Mouse (Mus musculus) E14TG2a.4 (cell line): ENCODE data around the gene Cog5.

Experiments
- H3K27me3 ChIP-seq: 2 replicates; pipeline ENCODE4 v1.6.1; 2014; ENCODE audit warnings: low read length, control low read depth; ENCODE audit not compliant: insufficient read depth
- H3K36me3 ChIP-seq: 2 replicates; pipeline ENCODE4 v1.6.1; 2014; ENCODE audit warnings: low read length, control low read depth; ENCODE audit not compliant: insufficient read depth
- H3K4me1 ChIP-seq: replicated peaks from 2 replicates; pipeline ENCODE4 v1.6.1; 2014; ENCODE audit warnings: low read depth, low read length, control low read depth
- H3K4me3 ChIP-seq: replicated peaks from 2 replicates; pipeline ENCODE4 v1.5.1; 2014; ENCODE audit warnings: mild to moderate bottlenecking, low read length
- H3K9me3 ChIP-seq: 2 replicates; pipeline ENCODE4 v1.6.1; 2014; ENCODE audit warnings: low read length, control low read depth
- CTCF ChIP-seq: conservative IDR thresholded peaks from 2 replicates; pipeline ENCODE4 v1.5.1; 2014; ENCODE audit warnings: low read length
- NANOG ChIP-seq: IDR thresholded peaks from 2 replicates; pipeline ENCODE4 v1.6.1; 2014; ENCODE audit warnings: borderline replicate concordance, low read length, mixed read lengths
- POU5F1 ChIP-seq: IDR thresholded peaks from 2 replicates; pipeline ENCODE4 v1.6.1; 2014; ENCODE audit warnings: low read length, borderline replicate concordance

The Cog5 gene

GRCm38 (mm10) chr12:31693278-31693677, 38.6 kb downstream of the Cog5 start:
- H3K9me3 ChIP-seq: peaks cover 8% of the 10 kb centered on the region
- no peaks in the 10 kb centered on the region for H3K4me1 ChIP-seq
- no peaks in the 10 kb centered on the region for H3K27me3 ChIP-seq
- H3K36me3 ChIP-seq: peaks cover 4% of the 10 kb centered on the region; the same call in 1 of the 2 replicates
- no peak for TF ChIP-seq POU5F1
- TF ChIP-seq CTCF: no peak
- TF ChIP-seq NANOG: no peak
- no peak overlapping the region for H3K4me3 ChIP-seq

- H3K27me3 ChIP-seq: no peaks in the 10 kb centered on the region
- peaks cover 8% of the 10 kb centered on the region for H3K9me3 ChIP-seq
- H3K36me3 ChIP-seq: peaks cover 4% of the 10 kb centered on the region; the same call in 1 of the 2 replicates
- TF ChIP-seq CTCF (no peak), POU5F1 (no peak), NANOG (no peak)
- no peaks in the 10 kb centered on the region for H3K4me1 ChIP-seq
- H3K4me3 ChIP-seq: no peak overlapping the region
These were observed 46.1 kb downstream of the Cog5 start for GRCm38 (mm10) chr12:31700623-31701347.

- Histone ChIP-seq H3K4me1 (no peaks in the 10 kb centered on the region), H3K9me3 (peaks cover 8% of the 10 kb centered on the region), H3K4me3 (no peak overlapping the region), H3K27me3 (no peaks in the 10 kb centered on the region), H3K36me3 (peaks cover 4% of the 10 kb centered on the region; the same call in 1 of the 2 replicates)
- TF ChIP-seq CTCF: no peak
- no peak for TF ChIP-seq POU5F1
- TF ChIP-seq NANOG: no peak
These were observed 46.7 kb downstream of the Cog5 start for GRCm38 (mm10) chr12:31701411-31701810.

GRCm38 (mm10) chr12:31703904-31704303, 49.2 kb downstream of the Cog5 start:
- Histone ChIP-seq H3K9me3 (no peaks in the 10 kb centered on the region), H3K36me3 (no peaks in the 10 kb centered on the region), H3K4me1 (no peaks in the 10 kb centered on the region), H3K27me3 (no peaks in the 10 kb centered on the region), H3K4me3 (no peak overlapping the region)
- TF ChIP-seq POU5F1: no peak
- TF ChIP-seq CTCF: no peak
- TF ChIP-seq NANOG: no peak

GRCm38 (mm10) chr12:31706168-31706567, 51.5 kb downstream of the Cog5 start:
- no peak overlapping the region for H3K4me3 ChIP-seq
- H3K9me3 ChIP-seq: no peaks in the 10 kb centered on the region
- no peak for TF ChIP-seq POU5F1
- no peak for TF ChIP-seq CTCF
- TF ChIP-seq NANOG: no peak
- H3K36me3 ChIP-seq: no peaks in the 10 kb centered on the region
- H3K4me1 ChIP-seq: no peaks in the 10 kb centered on the region
- H3K27me3 ChIP-seq: no peaks in the 10 kb centered on the region

- H3K4me3 ChIP-seq: no peak overlapping the region
- H3K36me3 ChIP-seq: no peaks in the 10 kb centered on the region
- no peak for TF ChIP-seq CTCF
- no peak for TF ChIP-seq POU5F1
- TF ChIP-seq NANOG: no peak
- H3K27me3 ChIP-seq: no peaks in the 10 kb centered on the region
- no peaks in the 10 kb centered on the region for H3K9me3 ChIP-seq
- H3K4me1 ChIP-seq: no peaks in the 10 kb centered on the region
These were observed 52.9 kb downstream of the Cog5 start for GRCm38 (mm10) chr12:31707531-31707930.

GRCm38 (mm10) chr12:31709665-31710064, 55.0 kb downstream of the Cog5 start:
- TF ChIP-seq CTCF (no peak), POU5F1 (no peak), NANOG (no peak)
- Histone ChIP-seq H3K9me3 (no peaks in the 10 kb centered on the region), H3K27me3 (no peaks in the 10 kb centered on the region), H3K36me3 (no peaks in the 10 kb centered on the region), H3K4me1 (no peaks in the 10 kb centered on the region; the same call in 1 of the 2 replicates), H3K4me3 (no peak overlapping the region)

GRCm38 (mm10) chr12:31712233-31712632, 57.6 kb downstream of the Cog5 start:
- no peak overlapping the region for H3K4me3 ChIP-seq
- no peaks in the 10 kb centered on the region for H3K27me3 ChIP-seq
- H3K36me3 ChIP-seq: no peaks in the 10 kb centered on the region

GRCm38 (mm10) chr12:31712727-31713126, 58.1 kb downstream of the Cog5 start:
- Histone ChIP-seq H3K4me1 (peaks cover 7% of the 10 kb centered on the region), H3K4me3 (no peak overlapping the region), H3K36me3 (no peaks in the 10 kb centered on the region), H3K9me3 (no peaks in the 10 kb centered on the region), H3K27me3 (no peaks in the 10 kb centered on the region)
- TF ChIP-seq NANOG: no peak
- no peak for TF ChIP-seq CTCF
- no peak for TF ChIP-seq POU5F1

More at GRCm38 (mm10) chr12:31712233-31712632, 57.6 kb downstream of the Cog5 start:
- H3K4me1 ChIP-seq: peaks cover 5% of the 10 kb centered on the region
- TF ChIP-seq POU5F1 (no peak), NANOG (no peak), CTCF (no peak)
- no peaks in the 10 kb centered on the region for H3K9me3 ChIP-seq
